Mouse (Mus musculus) MEL (cell line): ENCODE data around the gene Kcnn3. TPM values are rescaled to one million over a fixed set of nuclear protein-coding genes. Genes with fewer than 3 reads are reported as not detected.
A peak's percentile ranks its signal among the peaks of the same experiment; 100 is the strongest.

Source experiments
- DNase-seq: peaks from one replicate; pipeline ENCODE4 v3.0.0; 2011; ENCODE audit warnings: low read depth, low spot score
- H3K27ac ChIP-seq: 2 replicates; pipeline ENCODE4 v1.5.1; 2012; ENCODE audit warnings: low read depth, mild to moderate bottlenecking, control low read depth, low read length, moderate library complexity; ENCODE audit not compliant: control insufficient read depth
- H3K27me3 ChIP-seq, 2 experiments: fragments of 150-350 bp in 1 of 2; sonication (generic) in 1 of 2; 2 replicates each; pipeline ENCODE4 v1.6.1; 2012; ENCODE audit warnings: low read length in 2 of 2, mild to moderate bottlenecking in 2 of 2, improper control_type of control experiment in 1 of 2, moderate library complexity in 1 of 2; ENCODE audit not compliant: insufficient read depth in 2 of 2, control insufficient read depth in 1 of 2
- H3K36me3 ChIP-seq, 2 experiments: 2 replicates each; pipeline ENCODE4 v1.6.1; 2012 to 2014; ENCODE audit warnings: low read length in 2 of 2, improper control_type of control experiment in 1 of 2, inconsistent platforms in 1 of 2, mild to moderate bottlenecking in 1 of 2; ENCODE audit not compliant: insufficient read depth in 2 of 2, control insufficient read depth in 1 of 2
- H3K4me1 ChIP-seq, 2 experiments: fragments of 150-350 bp in 1 of 2; sonication (generic) in 1 of 2; 2 replicates each; pipeline ENCODE4 v1.6.1; 2012; ENCODE audit warnings: low read length in 2 of 2, improper control_type of control experiment in 1 of 2, mild to moderate bottlenecking in 1 of 2; ENCODE audit not compliant: insufficient read depth in 2 of 2, control insufficient read depth in 1 of 2
- H3K4me3 ChIP-seq, 2 experiments: fragments of 150-350 bp in 1 of 2; sonication (generic) in 1 of 2; 2 replicates each; pipeline ENCODE4 v1.5.1; 2012; ENCODE audit warnings: low read depth in 2 of 2, low read length in 2 of 2, mild to moderate bottlenecking in 2 of 2, moderate library complexity in 2 of 2, control low read depth in 1 of 2, improper control_type of control experiment in 1 of 2; ENCODE audit not compliant: control insufficient read depth in 1 of 2, insufficient read depth in 1 of 2
- H3K79me2 ChIP-seq: 2 replicates; pipeline ENCODE4 v1.6.1; 2012; ENCODE audit warnings: mild to moderate bottlenecking, low read length, moderate library complexity; ENCODE audit not compliant: control insufficient read depth, poor library complexity, insufficient read depth
- H3K9ac ChIP-seq: 2 replicates; pipeline ENCODE4 v1.6.1; 2012; ENCODE audit warnings: low read depth, mild to moderate bottlenecking, control low read depth, low read length, moderate library complexity; ENCODE audit not compliant: control insufficient read depth, poor library complexity, severe bottlenecking
- H3K9me3 ChIP-seq: fragments of 150-350 bp; sonication (generic); replicated peaks from 2 replicates; pipeline ENCODE4 v1.6.1; 2012; ENCODE audit warnings: mild to moderate bottlenecking, low read length, improper control_type of control experiment, moderate library complexity; ENCODE audit not compliant: insufficient read depth
- CHD2 ChIP-seq: IDR thresholded peaks from 2 replicates; pipeline ENCODE4 v1.6.1; 2011; ENCODE audit warnings: low read length, improper control_type of control experiment
- CTCF ChIP-seq, 3 experiments: IDR thresholded peaks in 2 of 3; conservative IDR thresholded peaks in 1 of 3; 2 replicates each; pipeline ENCODE4 v1.5.1; 2011 to 2012; ENCODE audit warnings: low read length in 3 of 3, low read depth in 2 of 3, mild to moderate bottlenecking in 2 of 3, improper control_type of control experiment in 1 of 3, inconsistent platforms in 1 of 3, mixed read lengths in 1 of 3, moderate library complexity in 1 of 3; ENCODE audit not compliant: control insufficient read depth in 1 of 3, insufficient read depth in 1 of 3, poor library complexity in 1 of 3, severe bottlenecking in 1 of 3
- ELF1 ChIP-seq: IDR thresholded peaks from 2 replicates; pipeline ENCODE4 v1.6.1; 2014; ENCODE audit warnings: low read depth, mild to moderate bottlenecking, inconsistent platforms, low read length, improper control_type of control experiment, moderate library complexity
- EP300 ChIP-seq, 2 experiments: IDR thresholded peaks; 2 replicates each; pipeline ENCODE4 v1.6.1; 2011; ENCODE audit warnings: improper control_type of control experiment in 2 of 2, low read length in 2 of 2, low read depth in 1 of 2, mild to moderate bottlenecking in 1 of 2
- GATA1 ChIP-seq: IDR thresholded peaks from 2 replicates; pipeline ENCODE4 v1.6.1; 2011; ENCODE audit warnings: low read depth, low read length, improper control_type of control experiment
- HCFC1 ChIP-seq: IDR thresholded peaks from 2 replicates; pipeline ENCODE4 v1.6.1; 2012; ENCODE audit warnings: low read depth, mild to moderate bottlenecking, inconsistent platforms, low read length, improper control_type of control experiment, moderate library complexity
- MAZ ChIP-seq: IDR thresholded peaks from 2 replicates; pipeline ENCODE4 v1.6.1; 2012; ENCODE audit warnings: low read depth, mild to moderate bottlenecking, inconsistent platforms, low read length, improper control_type of control experiment
- MYC ChIP-seq: IDR thresholded peaks from 2 replicates; pipeline ENCODE4 v1.6.1; 2011; ENCODE audit warnings: low read depth, mild to moderate bottlenecking, low read length, improper control_type of control experiment, moderate library complexity
- NELFE ChIP-seq: IDR thresholded peaks from 2 replicates; pipeline ENCODE4 v1.6.1; 2011; ENCODE audit warnings: low read depth, low read length, improper control_type of control experiment
- POLR2AphosphoS2 ChIP-seq: IDR thresholded peaks from 2 replicates; pipeline ENCODE4 v1.6.1; 2011; ENCODE audit warnings: low read length, improper control_type of control experiment
- RAD21 ChIP-seq: IDR thresholded peaks from 2 replicates; pipeline ENCODE4 v1.6.1; 2011; ENCODE audit warnings: mild to moderate bottlenecking, low read depth, low read length, improper control_type of control experiment
- RCOR1 ChIP-seq: IDR thresholded peaks from 2 replicates; pipeline ENCODE4 v1.6.1; 2012; ENCODE audit warnings: low read depth, mild to moderate bottlenecking, inconsistent platforms, low read length, improper control_type of control experiment
- SMC3 ChIP-seq: IDR thresholded peaks from 2 replicates; pipeline ENCODE4 v1.6.1; 2011; ENCODE audit warnings: low read depth, low read length, improper control_type of control experiment
- TCF12 ChIP-seq: IDR thresholded peaks from 2 replicates; pipeline ENCODE4 v1.6.1; 2014; ENCODE audit warnings: low read depth, mild to moderate bottlenecking, inconsistent platforms, low read length, improper control_type of control experiment, moderate library complexity
- USF1 ChIP-seq: IDR thresholded peaks from 2 replicates; pipeline ENCODE4 v1.6.1; 2014; ENCODE audit warnings: low read depth, mild to moderate bottlenecking, inconsistent platforms, low read length, improper control_type of control experiment, moderate library complexity
- USF2 ChIP-seq, 2 experiments: IDR thresholded peaks; 2 replicates each; pipeline ENCODE4 v1.6.1; 2011 to 2012; ENCODE audit warnings: improper control_type of control experiment in 2 of 2, low read length in 2 of 2, borderline replicate concordance in 1 of 2, inconsistent platforms in 1 of 2, low read depth in 1 of 2, mild to moderate bottlenecking in 1 of 2; ENCODE audit not compliant: insufficient read depth in 1 of 2
- ZC3H11A ChIP-seq: IDR thresholded peaks from 2 replicates; pipeline ENCODE4 v1.6.1; 2012; ENCODE audit warnings: low read depth, mild to moderate bottlenecking, inconsistent platforms, low read length, improper control_type of control experiment
- ZMIZ1 ChIP-seq: IDR thresholded peaks from 2 replicates; pipeline ENCODE4 v1.6.1; 2012; ENCODE audit warnings: low read depth, mild to moderate bottlenecking, inconsistent platforms, low read length, improper control_type of control experiment, moderate library complexity
- polyA plus RNA-seq, 2 experiments: library from polyadenylated mRNA; stranded (reverse) in 1 of 2; unstranded in 1 of 2; fragments of >175 nt in 1 of 2; fragments of >200 nt in 1 of 2; gene quantifications; 2 replicates each; pipeline versions ENCODE4 v1.2.1 to v1.2.4; 2012; ENCODE audit warnings: low replicate concordance in 2 of 2, low read depth in 1 of 2; ENCODE audit not compliant: insufficient read length in 2 of 2, insufficient read depth in 1 of 2, missing spikeins in 1 of 2
- total RNA-seq: library from RNA; depleted of rRNA; stranded (reverse); fragments of 300-350 nt; gene quantifications from 2 replicates; pipeline ENCODE4 v1.2.3, GENCODE M21; 2012

The Kcnn3 gene
- total and polyA plus RNA-seq, 3 experiments = 0.04 TPM; not detected in 2

DNA sequence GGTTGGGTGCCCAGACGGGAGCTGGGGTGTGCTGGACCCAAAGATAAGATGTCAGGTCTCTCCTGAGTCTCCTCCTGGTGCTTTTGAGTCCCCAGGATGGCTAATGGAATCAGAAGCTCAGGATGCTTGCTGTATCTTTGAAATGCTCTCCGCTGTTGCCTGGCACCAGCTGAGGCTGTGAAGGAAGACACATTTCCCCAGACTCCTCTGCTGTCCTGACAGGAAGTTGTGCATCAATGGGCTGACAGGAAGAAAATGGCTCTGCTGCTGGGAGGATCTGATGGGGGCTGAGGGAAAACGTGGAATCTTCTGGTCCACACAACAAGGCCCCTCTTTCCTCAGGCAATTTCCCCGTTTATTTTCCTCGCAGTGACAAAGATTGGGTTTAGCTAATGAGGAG is 27.0 kb downstream of the Kcnn3 start:
- Histone ChIP-seq H3K9ac (no peak overlapping the region), H3K36me3 (no peaks in the 10 kb centered on the region), H3K9me3 (no peaks in the 10 kb centered on the region), H3K27ac (no peak overlapping the region), H3K79me2 (no peaks in the 10 kb centered on the region), H3K4me1 (peaks cover 0 to 25% of the 10 kb centered on the region in 2 experiments; a peak in 2 of 4 replicates)
- no peak for TF ChIP-seq RAD21
- no peak for TF ChIP-seq HCFC1
- TF ChIP-seq CTCF (IDR thresholded peaks at IDR 0.05 in 2 of 3, conservative IDR thresholded peaks at IDR 0.05 in 1 of 3; ENCODE audit: control insufficient read depth in 1 of 3, insufficient read depth in 1 of 3, low read depth in 2 of 3, low read length in 3 of 3, poor library complexity in 1 of 3, severe bottlenecking in 1 of 3) = no peak
- TF ChIP-seq MYC = no peak
- no peak for TF ChIP-seq MAZ
- no peak for TF ChIP-seq ZMIZ1
- TF ChIP-seq POLR2AphosphoS2 = no peak
- TF ChIP-seq ZC3H11A = no peak
- no peak for TF ChIP-seq USF1
- TF ChIP-seq CHD2 = no peak
- TF ChIP-seq, all 39 proteins: peak for 0
- DNase-seq = no peak
- no peak overlapping the region for H3K4me3 ChIP-seq
- H3K27me3 ChIP-seq = peaks cover 0 to 2% of the 10 kb centered on the region in 2 experiments; a peak in 2 of 4 replicates

GRCm38 (mm10) chr3:89548805-89549204 is 28.8 kb downstream of the Kcnn3 start:
- TF ChIP-seq SMC3 = peak; percentile 7; the same call in 1 of the 2 replicates
- TF ChIP-seq ELF1 = peak; percentile 42; the same call in 1 of the 2 replicates
- peak; percentile 59; the same call in 1 of the 2 replicates for TF ChIP-seq TCF12
- TF ChIP-seq USF2 (IDR thresholded peaks at IDR 0.05; ENCODE audit: borderline replicate concordance in 1 of 2, insufficient read depth in 1 of 2, low read depth in 1 of 2, low read length in 2 of 2) = no peak
- peak; percentile 75 to 76 for TF ChIP-seq EP300 (IDR thresholded peaks at IDR 0.05; ENCODE audit: low read depth in 1 of 2, low read length in 2 of 2)
- TF ChIP-seq RCOR1 = peak; percentile 54; the same call in 1 of the 2 replicates
- TF ChIP-seq NELFE = no peak
- TF ChIP-seq GATA1 = peak; percentile 76
- no peaks in the 10 kb centered on the region for H3K9me3 ChIP-seq
- DNase-seq = peak; percentile 74
- H3K27ac ChIP-seq = no peak overlapping the region
- peaks cover 0 to 2% of the 10 kb centered on the region in 2 experiments; a peak in 2 of 4 replicates for H3K27me3 ChIP-seq
- no peak overlapping the region for H3K4me3 ChIP-seq
- peaks cover 0 to 27% of the 10 kb centered on the region in 2 experiments; a peak in 2 of 4 replicates for H3K4me1 ChIP-seq
- H3K79me2 ChIP-seq = no peaks in the 10 kb centered on the region
- H3K9ac ChIP-seq = no peak overlapping the region
- H3K36me3 ChIP-seq = peaks cover 0 to 2% of the 10 kb centered on the region in 2 experiments; a peak in 2 of 4 replicates
